Mouse (Mus musculus): Measurements from ENCODE around the gene Ube2m. TPM values are rescaled to one million over a fixed set of nuclear protein-coding genes. Genes with fewer than 3 reads are reported as not detected.
A peak's percentile ranks its signal among the peaks of the same experiment; 100 is the strongest.

Ube2m gene
- polyA plus RNA-seq, 1 experiment from 2014 or later, result 149 TPM

DNA sequence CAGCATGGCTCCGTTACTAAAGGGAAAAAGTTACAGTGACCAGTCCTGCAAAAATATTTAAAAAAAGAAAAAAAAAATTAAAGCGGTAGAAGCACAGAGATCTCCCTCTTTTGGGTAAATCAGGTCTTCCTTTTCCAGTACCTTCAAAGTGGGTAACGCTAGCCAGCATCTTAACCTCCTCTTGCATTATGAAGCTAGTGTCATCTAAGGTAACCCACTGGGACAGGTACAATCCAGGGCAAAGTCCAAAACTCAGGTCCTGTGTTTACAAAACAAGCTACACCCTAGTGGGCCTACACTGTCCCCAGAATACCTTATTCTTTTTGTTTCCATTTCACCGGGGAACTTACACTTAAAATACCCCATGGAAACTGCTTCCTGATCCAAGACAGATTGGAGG lies 24.4 kb downstream of the Ube2m start:
- ATAC-seq (ENCODE audit: low FRiP score, low TSS enrichment) (no peak), DNase-seq (no peak)
- H3K27me3 ChIP-seq (ENCODE audit: control insufficient read depth, insufficient read depth, low read length), result no peaks in the 10 kb centered on the region
- H3K4me1 ChIP-seq (ENCODE audit: control insufficient read depth, insufficient read depth, low read length), result peaks cover 8% of the 10 kb centered on the region
- no peak overlapping the region for H3K4me3 ChIP-seq (replicated peaks; ENCODE audit: low read depth, low read length)
- no peak overlapping the region for H3K4me2 ChIP-seq (ENCODE audit: low read length)
- H3K9ac ChIP-seq (replicated peaks; ENCODE audit: low read length), result no peak overlapping the region
- no peak overlapping the region for H3K27ac ChIP-seq (replicated peaks; ENCODE audit: low read depth, low read length)
- H3K9me3 ChIP-seq (ENCODE audit: control insufficient read depth, low read length), result no peaks in the 10 kb centered on the region
- 72% methylated on average over 4 of the region's 4 CpGs for WGBS
- H3K36me3 ChIP-seq (ENCODE audit: control insufficient read depth, insufficient read depth, low read length), result no peaks in the 10 kb centered on the region

DNA sequence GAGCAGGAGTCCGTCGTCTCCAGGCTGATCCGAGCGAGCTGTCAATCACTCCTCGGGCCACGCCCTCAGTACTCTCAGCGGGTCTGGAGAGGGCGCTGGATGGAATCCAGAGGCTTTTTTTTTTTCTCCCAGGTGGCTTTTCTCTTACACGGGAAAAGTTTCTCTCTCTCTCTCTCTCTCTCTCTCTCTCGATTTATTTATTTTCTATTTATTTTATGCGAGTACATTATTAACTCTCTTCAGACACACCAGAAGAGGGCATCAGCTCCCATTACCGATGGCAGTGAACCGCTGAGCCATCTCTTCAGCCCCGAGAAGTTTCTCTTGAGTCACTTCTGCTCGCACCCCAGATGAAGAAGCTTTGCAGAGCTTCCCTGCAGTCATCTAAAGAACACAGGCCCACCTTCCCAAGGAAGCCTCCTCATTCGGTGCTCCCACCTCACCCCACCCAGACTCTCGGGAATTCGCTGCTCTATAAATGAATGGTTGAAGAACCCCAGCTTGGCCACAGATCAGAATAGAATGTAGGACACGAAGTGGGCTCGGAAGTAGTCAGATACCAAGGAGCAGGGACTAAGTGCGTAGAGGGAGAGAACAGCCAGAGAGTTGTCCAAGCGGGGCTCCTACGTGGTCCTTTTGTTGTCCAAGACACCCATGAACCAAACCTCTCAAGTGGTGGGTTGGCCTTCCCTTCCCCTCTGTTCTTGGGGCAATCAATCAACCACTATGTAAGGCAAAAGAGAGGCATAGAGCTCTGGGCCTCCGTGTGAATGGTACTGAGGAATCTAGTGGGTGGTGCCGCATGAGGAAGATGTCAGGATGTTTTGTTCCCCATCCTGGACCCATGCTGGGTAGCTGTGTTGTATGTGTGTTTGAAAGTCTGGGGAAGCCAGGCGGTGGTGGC lies 27.8 kb downstream of the Ube2m start, which contains the start of gene Zbtb45:
Zbtb45 (minus strand) TSS at position 30 of the 904 bp plus-strand sequence.
- no peak for ATAC-seq (ENCODE audit: low FRiP score, low TSS enrichment)
- no peaks in the 10 kb centered on the region for H3K27me3 ChIP-seq (ENCODE audit: control insufficient read depth, insufficient read depth, low read length)
- DNase-seq, result no peak

DNA sequence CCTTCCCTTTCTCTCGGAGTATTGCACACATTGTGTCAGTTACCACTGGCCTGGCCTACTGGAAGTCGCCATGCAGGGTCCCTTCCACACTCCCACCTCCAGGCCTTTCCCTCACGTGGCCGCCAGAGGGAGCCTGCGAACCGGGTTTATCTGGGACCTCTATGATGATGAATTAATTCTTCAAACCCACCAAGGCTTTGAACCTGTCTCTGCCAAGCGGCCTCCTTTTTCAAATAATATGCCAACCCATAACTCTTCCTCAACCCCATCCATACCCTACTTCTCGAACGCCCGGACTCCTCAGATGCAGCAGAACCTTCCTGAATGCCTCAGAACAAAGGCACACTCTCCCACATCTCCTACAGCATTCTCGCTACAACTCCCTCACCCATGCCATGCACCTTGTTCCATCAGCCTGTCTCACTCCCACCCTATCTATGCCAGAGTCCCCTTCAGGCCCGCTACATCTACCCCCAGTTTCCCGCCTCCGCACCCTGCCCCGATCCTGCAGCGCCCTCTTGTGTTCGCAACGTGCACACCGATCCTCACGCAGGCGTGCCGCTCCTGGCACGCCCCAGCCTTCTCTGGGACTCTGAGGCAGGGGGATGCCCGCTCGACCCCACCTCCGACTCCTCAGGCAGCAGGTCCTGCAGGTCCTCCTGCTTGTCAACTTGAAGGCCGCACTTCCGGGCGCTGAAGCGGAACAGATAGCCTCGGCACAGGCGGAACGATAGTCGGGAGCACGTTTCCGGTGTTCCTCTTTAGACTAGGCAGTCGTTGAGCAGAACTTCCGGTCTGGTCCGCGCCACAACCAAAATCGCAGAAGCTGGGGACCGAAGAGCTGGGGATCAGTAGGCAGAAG lies 28.7 kb downstream of the Ube2m start:
- Histone ChIP-seq H3K9me3 (ENCODE audit: control insufficient read depth, low read length) (no peaks in the 10 kb centered on the region), H3K4me1 (ENCODE audit: control insufficient read depth, insufficient read depth, low read length) (peaks cover 11% of the 10 kb centered on the region), H3K4me3 (replicated peaks; ENCODE audit: low read depth, low read length) (peak overlapping the region; percentile 74), H3K27me3 (ENCODE audit: control insufficient read depth, insufficient read depth, low read length) (no peaks in the 10 kb centered on the region), H3K4me2 (ENCODE audit: low read length) (peak overlapping the region; percentile 80), H3K27ac (replicated peaks; ENCODE audit: low read depth, low read length) (peak overlapping the region; percentile 92), H3K9ac (replicated peaks; ENCODE audit: low read length) (peak overlapping the region; percentile 84), H3K36me3 (ENCODE audit: control insufficient read depth, insufficient read depth, low read length) (peaks cover 32% of the 10 kb centered on the region)
- WGBS, result under 1% methylated on average over 42 of the region's 42 CpGs
- DNase-seq (peak; percentile 97), ATAC-seq (ENCODE audit: low FRiP score, low TSS enrichment) (peak; percentile 89)

More for the DNA sequence above, 27.8 kb downstream of the Ube2m start, which contains the start of gene Zbtb45:
- peaks cover 24% of the 10 kb centered on the region for H3K36me3 ChIP-seq (ENCODE audit: control insufficient read depth, insufficient read depth, low read length)
- peak within 1 kb of the TSS; percentile 80 for H3K4me2 ChIP-seq (ENCODE audit: low read length)
- H3K9ac ChIP-seq (replicated peaks; ENCODE audit: low read length), result peak within 1 kb of the TSS; percentile 84
- H3K9me3 ChIP-seq (ENCODE audit: control insufficient read depth, low read length), result no peaks in the 10 kb centered on the region
- peaks cover 11% of the 10 kb centered on the region for H3K4me1 ChIP-seq (ENCODE audit: control insufficient read depth, insufficient read depth, low read length)
- H3K27ac ChIP-seq (replicated peaks; ENCODE audit: low read depth, low read length), result peak within 1 kb of the TSS; percentile 92
- WGBS, result 12% methylated on average over 26 of the region's 26 CpGs
- H3K4me3 ChIP-seq (replicated peaks; ENCODE audit: low read depth, low read length), result peak within 1 kb of the TSS; percentile 74

DNA sequence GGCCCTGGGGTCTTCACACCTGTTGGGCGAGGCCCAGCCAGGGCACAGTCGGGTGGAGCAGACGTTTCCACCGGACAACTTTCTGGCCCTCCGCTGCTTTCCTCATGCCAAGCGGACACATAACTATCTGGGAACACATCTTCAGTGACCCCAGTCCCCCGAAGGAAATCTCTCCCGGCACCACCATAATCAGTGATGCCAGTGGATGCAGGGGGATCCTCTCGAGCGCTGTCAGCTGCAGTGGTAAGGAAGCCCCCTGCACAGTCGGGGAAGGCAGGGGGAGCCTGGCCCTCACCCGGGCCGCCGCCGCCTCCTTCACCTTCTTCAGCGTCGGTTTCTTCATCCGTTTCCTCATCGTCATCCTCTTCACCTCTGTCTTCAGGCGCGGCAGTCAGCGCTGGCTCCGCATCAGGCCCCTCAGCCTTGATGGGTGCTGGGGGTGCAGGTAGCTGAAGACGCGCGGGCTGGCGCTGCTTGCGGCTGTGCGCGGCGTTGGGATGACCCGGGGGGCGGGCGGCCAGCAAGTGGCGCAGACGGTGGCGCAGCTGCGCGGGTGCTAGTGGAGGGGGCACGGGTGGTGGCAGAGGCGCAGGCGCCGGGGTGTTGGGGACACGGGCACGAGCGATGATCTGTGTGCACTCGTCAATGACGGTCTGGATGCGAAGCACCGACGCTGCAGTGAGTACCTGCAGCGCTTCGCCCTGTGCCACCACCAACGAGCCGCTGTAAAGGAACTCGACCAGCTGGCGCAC lies 30.6 kb downstream of the Ube2m start:
- no peaks in the 10 kb centered on the region for H3K9me3 ChIP-seq (ENCODE audit: control insufficient read depth, low read length)
- peak overlapping the region; percentile 84; the same call in 1 of the 2 replicates for H3K9ac ChIP-seq (replicated peaks; ENCODE audit: low read length)
- H3K4me2 ChIP-seq (ENCODE audit: low read length), result peak overlapping the region; percentile 33; the same call in 1 of the 2 replicates
- 0 out of 2 replicates have a peak overlapping the region, but pooled peaks have one; percentile 8 for H3K4me3 ChIP-seq (replicated peaks; ENCODE audit: low read depth, low read length)
- DNase-seq (no peak), ATAC-seq (ENCODE audit: low FRiP score, low TSS enrichment) (no peak)
- peaks cover 42% of the 10 kb centered on the region for H3K36me3 ChIP-seq (ENCODE audit: control insufficient read depth, insufficient read depth, low read length)
- H3K27me3 ChIP-seq (ENCODE audit: control insufficient read depth, insufficient read depth, low read length), result no peaks in the 10 kb centered on the region
- peaks cover 11% of the 10 kb centered on the region for H3K4me1 ChIP-seq (ENCODE audit: control insufficient read depth, insufficient read depth, low read length)
- WGBS, result 41% methylated on average over 57 of the region's 57 CpGs
- H3K27ac ChIP-seq (replicated peaks; ENCODE audit: low read depth, low read length), result no peak overlapping the region

DNA sequence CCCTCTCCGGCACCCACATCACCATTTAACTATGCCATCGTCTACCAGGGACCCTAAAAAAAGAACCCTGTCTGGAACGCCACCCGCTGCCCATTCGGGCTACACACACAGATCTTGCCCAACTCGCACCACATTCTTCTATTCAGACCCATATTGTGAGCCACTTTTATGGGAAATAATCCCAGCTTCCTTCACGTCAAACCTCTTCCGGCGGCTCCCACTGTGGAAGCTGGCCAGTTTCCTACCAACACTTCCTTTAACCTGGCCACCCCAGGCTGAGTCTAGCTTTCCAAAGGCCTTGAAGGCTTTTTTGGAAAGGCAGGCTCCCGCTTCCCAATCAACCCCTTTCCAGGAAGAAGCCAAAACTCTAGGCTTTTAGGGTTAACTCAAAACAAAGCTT lies 31.5 kb downstream of the Ube2m start:
- no peak overlapping the region for H3K4me2 ChIP-seq (ENCODE audit: low read length)
- H3K9me3 ChIP-seq (ENCODE audit: control insufficient read depth, low read length), result no peaks in the 10 kb centered on the region
- no peaks in the 10 kb centered on the region for H3K27me3 ChIP-seq (ENCODE audit: control insufficient read depth, insufficient read depth, low read length)
- 88% methylated on average over 10 of the region's 10 CpGs for WGBS
- peaks cover 42% of the 10 kb centered on the region for H3K36me3 ChIP-seq (ENCODE audit: control insufficient read depth, insufficient read depth, low read length)
- H3K9ac ChIP-seq (replicated peaks; ENCODE audit: low read length), result no peak overlapping the region
- no peak overlapping the region for H3K4me3 ChIP-seq (replicated peaks; ENCODE audit: low read depth, low read length)
- ATAC-seq (ENCODE audit: low FRiP score, low TSS enrichment), result no peak
- DNase-seq, result no peak
- H3K27ac ChIP-seq (replicated peaks; ENCODE audit: low read depth, low read length), result no peak overlapping the region
- peaks cover 11% of the 10 kb centered on the region for H3K4me1 ChIP-seq (ENCODE audit: control insufficient read depth, insufficient read depth, low read length)

DNA sequence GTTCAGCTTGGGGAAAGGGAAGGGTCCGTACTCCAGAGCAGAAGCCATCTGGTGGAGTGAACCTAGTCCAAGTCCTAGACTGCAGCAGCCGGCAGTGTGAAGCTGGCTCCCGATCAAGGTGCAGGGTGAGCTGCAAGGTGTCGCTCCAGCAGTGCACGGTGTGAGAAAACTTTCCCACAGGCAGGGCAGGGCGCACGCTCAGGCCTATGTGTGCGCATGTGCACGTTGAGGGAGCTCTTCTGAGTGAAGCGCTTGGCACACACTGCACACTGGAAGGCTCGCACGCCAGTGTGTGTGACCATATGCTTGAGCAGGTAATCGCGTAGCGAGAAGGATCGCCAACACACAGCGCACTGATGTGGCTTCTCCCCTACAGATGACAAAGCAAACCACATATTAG lies 32.1 kb downstream of the Ube2m start:
- Histone ChIP-seq H3K4me1 (ENCODE audit: control insufficient read depth, insufficient read depth, low read length) (peaks cover 11% of the 10 kb centered on the region), H3K9ac (replicated peaks; ENCODE audit: low read length) (no peak overlapping the region), H3K27me3 (ENCODE audit: control insufficient read depth, insufficient read depth, low read length) (no peaks in the 10 kb centered on the region), H3K9me3 (ENCODE audit: control insufficient read depth, low read length) (no peaks in the 10 kb centered on the region), H3K4me3 (replicated peaks; ENCODE audit: low read depth, low read length) (no peak overlapping the region), H3K27ac (replicated peaks; ENCODE audit: low read depth, low read length) (no peak overlapping the region), H3K4me2 (ENCODE audit: low read length) (no peak overlapping the region), H3K36me3 (ENCODE audit: control insufficient read depth, insufficient read depth, low read length) (peaks cover 42% of the 10 kb centered on the region)
- ATAC-seq (ENCODE audit: low FRiP score, low TSS enrichment), result no peak
- no peak for DNase-seq
- WGBS, result 87% methylated on average over 17 of the region's 17 CpGs

DNA sequence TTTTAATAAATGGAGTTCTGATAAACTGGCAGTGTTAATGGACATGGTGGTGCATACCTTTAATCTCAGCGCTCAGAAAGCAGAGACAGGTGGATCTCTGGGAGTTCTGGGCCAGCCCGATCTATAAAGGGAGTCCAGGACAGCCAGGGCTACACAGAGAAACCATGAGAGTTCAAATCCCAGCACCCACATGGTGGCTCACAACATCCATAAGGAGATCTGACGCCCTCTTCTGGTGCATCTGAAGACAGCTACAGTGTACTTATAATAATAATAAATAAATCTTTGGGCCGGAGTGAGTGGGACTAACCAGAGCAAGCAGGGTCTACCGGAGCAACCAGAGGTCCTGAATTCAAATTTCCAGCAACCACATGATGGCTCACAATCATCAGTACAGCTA lies 34.7 kb downstream of the Ube2m start:
- no peak overlapping the region for H3K27ac ChIP-seq (replicated peaks; ENCODE audit: low read depth, low read length)
- 79% methylated on average over 5 of the region's 5 CpGs for WGBS
- H3K4me1 ChIP-seq (ENCODE audit: control insufficient read depth, insufficient read depth, low read length), result 0 out of 2 replicates have a peak, but pooled peaks cover 3% of the 10 kb centered on the region
- H3K4me3 ChIP-seq (replicated peaks; ENCODE audit: low read depth, low read length), result no peak overlapping the region
- no peaks in the 10 kb centered on the region for H3K9me3 ChIP-seq (ENCODE audit: control insufficient read depth, low read length)
- ATAC-seq (ENCODE audit: low FRiP score, low TSS enrichment) (no peak), DNase-seq (no peak)
- H3K4me2 ChIP-seq (ENCODE audit: low read length), result no peak overlapping the region
- H3K9ac ChIP-seq (replicated peaks; ENCODE audit: low read length), result no peak overlapping the region
- no peaks in the 10 kb centered on the region for H3K27me3 ChIP-seq (ENCODE audit: control insufficient read depth, insufficient read depth, low read length)
- H3K36me3 ChIP-seq (ENCODE audit: control insufficient read depth, insufficient read depth, low read length), result peaks cover 42% of the 10 kb centered on the region

DNA sequence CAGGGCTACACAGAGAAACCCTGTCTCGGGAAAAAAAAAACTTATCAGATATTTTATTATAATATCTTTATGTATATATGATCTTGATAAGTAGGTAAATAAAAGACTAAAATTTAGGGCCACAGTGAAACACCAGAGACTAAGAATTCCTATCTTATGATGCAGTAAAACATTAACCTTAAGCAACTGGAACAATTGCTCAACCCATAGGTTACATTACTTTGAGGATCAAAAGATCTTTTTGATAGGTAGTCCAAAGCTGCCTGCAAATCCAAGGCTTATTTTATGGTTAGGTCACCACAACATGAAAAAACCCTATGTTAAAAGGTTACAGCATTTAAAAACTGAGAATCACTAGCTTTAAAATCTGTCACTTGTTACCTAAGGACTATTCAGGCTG lies 36.5 kb downstream of the Ube2m start:
- H3K4me2 ChIP-seq (ENCODE audit: low read length), result no peak overlapping the region
- H3K4me1 ChIP-seq (ENCODE audit: control insufficient read depth, insufficient read depth, low read length), result no peaks in the 10 kb centered on the region
- DNase-seq (no peak), ATAC-seq (ENCODE audit: low FRiP score, low TSS enrichment) (no peak)
- H3K27ac ChIP-seq (replicated peaks; ENCODE audit: low read depth, low read length), result no peak overlapping the region
- peaks cover 30% of the 10 kb centered on the region for H3K36me3 ChIP-seq (ENCODE audit: control insufficient read depth, insufficient read depth, low read length)
- H3K4me3 ChIP-seq (replicated peaks; ENCODE audit: low read depth, low read length), result no peak overlapping the region
- WGBS, result 74% methylated on average over 1 of the region's 1 CpGs
- H3K9ac ChIP-seq (replicated peaks; ENCODE audit: low read length), result no peak overlapping the region
- no peaks in the 10 kb centered on the region for H3K9me3 ChIP-seq (ENCODE audit: control insufficient read depth, low read length)
- H3K27me3 ChIP-seq (ENCODE audit: control insufficient read depth, insufficient read depth, low read length), result no peaks in the 10 kb centered on the region
